Mouse (Mus musculus) lung, adult 2 months (tissue): ENCODE results near the gene Sh3kbp1. TPM values are rescaled to one million over a fixed set of nuclear protein-coding genes. Genes with fewer than 3 reads are reported as not detected.

Experiments used
- DNase-seq: peaks from one replicate; pipeline ENCODE4 v3.0.0; 2022
- H3K4me1 ChIP-seq: fragments of 200-500 bp; 2 replicates; pipeline ENCODE4 v1.6.1; 2011; ENCODE audit warnings: low read length; ENCODE audit not compliant: control insufficient read depth, insufficient read depth
- H3K4me3 ChIP-seq: fragments of 200-500 bp; replicated peaks from 2 replicates; pipeline ENCODE3; 2011; ENCODE audit warnings: low read depth, mild to moderate bottlenecking, control low read depth, low read length; ENCODE audit errors: extremely low read depth
- CTCF ChIP-seq: fragments of 200-500 bp; IDR thresholded peaks from 2 replicates; pipeline ENCODE4 v1.5.1; 2011; ENCODE audit warnings: mild to moderate bottlenecking, low read length, control low read depth; ENCODE audit not compliant: insufficient read depth
- POLR2A ChIP-seq: fragments of 200-500 bp; IDR thresholded peaks from 2 replicates; pipeline ENCODE4 v1.6.1; 2011; ENCODE audit warnings: low read depth, mild to moderate bottlenecking, control low read depth, low read length, borderline replicate concordance; ENCODE audit errors: extremely low read depth
- WGBS: fragments of 180-500 bp; shearing (Covaris S2); methylation state at CpG from one replicate; pipeline ENCODE4 v1.1.7; 2018; 5-methylcytosine and 5-hydroxymethylcytosine counted together
- polyA plus RNA-seq: library from polyadenylated mRNA; depleted of rRNA; stranded (reverse); fragments of >200 nt; gene quantifications from 2 replicates; pipeline ENCODE4 v1.2.3, GENCODE M21; 2012

Sh3kbp1 gene
- polyA plus RNA-seq, 1 experiment, result 16.5 TPM

DNA sequence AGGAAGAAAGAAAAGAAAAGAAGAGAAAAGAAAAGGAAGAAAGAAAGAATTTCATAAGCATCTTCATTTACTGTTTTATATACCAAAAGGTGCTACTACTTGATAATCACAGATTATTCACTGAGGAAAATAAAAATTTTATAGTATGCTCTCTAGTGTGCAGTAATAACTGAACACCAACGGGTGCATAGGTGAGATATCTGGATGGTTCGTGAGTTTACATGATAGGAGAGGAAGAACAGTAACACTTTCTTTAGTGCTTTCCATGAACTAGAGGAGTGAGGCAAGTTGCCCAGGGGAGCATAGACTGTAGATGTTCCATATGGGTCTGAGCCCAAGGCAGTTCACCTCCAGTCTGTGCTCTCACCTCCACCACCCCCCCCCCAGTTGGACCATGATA lies 75.8 kb downstream of the Sh3kbp1 start:
- TF ChIP-seq CTCF (no peak), POLR2A (no peak)
- WGBS, result 79% methylated on average over 2 of the region's 2 CpGs
- DNase-seq, result no peak
- no peak overlapping the region for H3K4me3 ChIP-seq
- no peaks in the 10 kb centered on the region for H3K4me1 ChIP-seq

DNA sequence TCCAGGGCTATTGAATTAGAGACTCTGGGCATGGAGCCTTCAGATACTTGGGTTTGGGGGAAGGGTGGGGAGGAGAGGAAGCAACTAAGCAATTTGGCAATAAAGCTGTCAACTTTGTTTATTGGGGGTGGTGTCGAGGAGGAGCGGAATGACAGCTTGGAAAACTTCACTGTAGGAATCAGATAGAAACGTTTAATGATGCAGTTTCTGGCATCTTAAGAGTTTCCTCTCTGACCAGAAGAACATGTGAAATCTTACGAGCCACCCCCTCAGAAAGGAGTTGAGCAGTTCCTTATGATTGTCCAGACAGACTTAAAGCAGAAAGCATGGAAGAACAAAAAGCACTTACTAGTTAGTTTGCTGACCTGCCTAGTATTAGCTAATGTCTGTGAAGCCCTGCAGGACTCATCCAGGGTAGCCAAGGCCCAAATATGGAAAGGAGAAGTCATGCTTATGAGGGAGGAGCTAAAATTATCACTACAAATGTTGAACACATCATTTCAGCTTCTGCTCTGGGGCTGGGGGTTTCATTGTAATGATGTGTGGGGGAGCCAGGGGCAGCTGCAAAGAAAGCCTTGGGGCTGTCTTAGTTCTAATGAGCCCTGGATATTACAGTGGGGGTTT lies 77.4 kb downstream of the Sh3kbp1 start:
- H3K4me3 ChIP-seq, result no peak overlapping the region
- H3K4me1 ChIP-seq, result no peaks in the 10 kb centered on the region
- no peak for DNase-seq
- WGBS, result 51% methylated on average over 4 of the region's 4 CpGs
- no peak for TF ChIP-seq CTCF
- TF ChIP-seq POLR2A, result no peak

DNA sequence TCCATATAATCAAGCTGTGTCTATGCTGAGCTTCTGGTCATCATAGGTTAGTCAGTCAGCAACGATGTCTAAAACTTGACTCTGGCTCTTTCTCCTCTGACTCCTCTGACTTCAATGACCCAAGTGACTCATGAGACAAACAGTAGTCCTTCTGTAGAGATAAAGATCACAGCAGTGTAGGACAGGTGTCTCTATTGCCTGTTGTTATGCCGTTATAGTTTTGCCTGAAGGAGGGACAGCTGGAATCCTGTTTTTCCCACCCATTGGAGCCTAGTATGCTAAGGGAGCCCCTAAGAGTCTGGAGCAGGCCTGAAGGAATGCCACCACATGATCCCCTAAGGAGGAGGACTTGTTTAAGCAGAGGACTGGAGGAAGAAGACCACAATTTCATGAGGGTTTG lies 78.3 kb downstream of the Sh3kbp1 start:
- no peak for DNase-seq
- Histone ChIP-seq H3K4me3 (no peak overlapping the region), H3K4me1 (no peaks in the 10 kb centered on the region)
- 69% methylated on average over 2 of the region's 2 CpGs for WGBS
- no peak for TF ChIP-seq POLR2A
- TF ChIP-seq CTCF, result no peak

DNA sequence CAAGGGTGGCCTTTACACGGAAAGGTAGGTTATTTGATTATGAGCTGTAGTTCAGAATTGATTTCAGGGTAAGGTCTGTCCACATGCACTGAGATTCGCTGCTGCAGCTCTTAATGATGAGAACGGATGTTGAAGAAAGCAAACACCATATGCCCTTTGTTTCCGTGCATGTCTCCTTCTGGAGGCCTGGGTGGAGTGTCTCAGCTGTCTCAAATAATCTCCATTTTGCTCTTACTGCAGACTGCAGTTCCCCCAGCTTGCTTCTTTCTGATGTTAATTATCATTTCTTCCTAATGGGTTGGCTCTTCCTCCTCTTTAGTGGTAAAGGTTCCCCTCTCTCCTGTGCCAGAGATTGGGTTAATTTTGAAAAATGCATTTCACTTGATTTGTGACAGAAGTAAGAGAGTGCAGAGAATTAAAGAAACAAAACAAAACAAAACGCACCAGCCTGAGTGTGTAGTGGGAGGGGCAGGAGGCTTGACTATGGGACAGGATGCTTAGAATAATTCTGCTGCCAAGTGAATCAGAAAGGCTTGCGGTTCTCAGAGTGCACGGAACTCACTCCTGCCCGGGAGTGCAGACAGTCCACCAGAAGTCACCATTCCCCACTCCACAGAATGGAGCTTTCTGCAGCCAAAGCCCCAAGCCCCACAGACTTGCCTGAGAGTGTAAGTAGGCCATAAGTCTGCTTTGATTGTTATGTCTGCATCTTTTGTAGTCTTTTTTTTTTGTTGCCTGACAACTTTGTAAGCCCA lies 81.2 kb downstream of the Sh3kbp1 start:
- no peak for TF ChIP-seq POLR2A
- TF ChIP-seq CTCF, result no peak
- Histone ChIP-seq H3K4me1 (no peaks in the 10 kb centered on the region), H3K4me3 (no peak overlapping the region)
- DNase-seq, result no peak
- 37% methylated on average over 8 of the region's 8 CpGs for WGBS

DNA sequence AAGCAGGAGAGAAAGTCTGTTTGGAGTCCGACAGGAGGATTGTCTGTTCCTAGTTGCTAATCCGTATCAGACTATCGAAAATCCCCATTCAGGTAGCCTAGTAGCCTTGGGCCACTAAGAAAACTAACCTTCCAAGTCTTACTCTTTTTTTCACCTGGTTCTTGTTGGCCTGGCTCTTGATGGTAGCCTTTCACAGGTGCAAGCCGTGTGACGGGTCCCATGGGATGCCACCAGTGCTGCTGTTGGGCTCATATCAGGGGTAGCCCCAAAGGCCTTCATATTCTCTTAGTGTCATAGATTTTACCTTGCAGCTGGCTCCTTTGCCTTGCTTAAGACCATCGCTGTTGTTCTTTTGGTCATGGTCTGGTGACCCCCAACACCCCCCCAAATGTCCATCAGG lies 82.2 kb downstream of the Sh3kbp1 start:
- no peak overlapping the region for H3K4me3 ChIP-seq
- TF ChIP-seq POLR2A (no peak), CTCF (no peak)
- WGBS, result 84% methylated on average over 6 of the region's 6 CpGs
- DNase-seq, result no peak
- H3K4me1 ChIP-seq, result no peaks in the 10 kb centered on the region

DNA sequence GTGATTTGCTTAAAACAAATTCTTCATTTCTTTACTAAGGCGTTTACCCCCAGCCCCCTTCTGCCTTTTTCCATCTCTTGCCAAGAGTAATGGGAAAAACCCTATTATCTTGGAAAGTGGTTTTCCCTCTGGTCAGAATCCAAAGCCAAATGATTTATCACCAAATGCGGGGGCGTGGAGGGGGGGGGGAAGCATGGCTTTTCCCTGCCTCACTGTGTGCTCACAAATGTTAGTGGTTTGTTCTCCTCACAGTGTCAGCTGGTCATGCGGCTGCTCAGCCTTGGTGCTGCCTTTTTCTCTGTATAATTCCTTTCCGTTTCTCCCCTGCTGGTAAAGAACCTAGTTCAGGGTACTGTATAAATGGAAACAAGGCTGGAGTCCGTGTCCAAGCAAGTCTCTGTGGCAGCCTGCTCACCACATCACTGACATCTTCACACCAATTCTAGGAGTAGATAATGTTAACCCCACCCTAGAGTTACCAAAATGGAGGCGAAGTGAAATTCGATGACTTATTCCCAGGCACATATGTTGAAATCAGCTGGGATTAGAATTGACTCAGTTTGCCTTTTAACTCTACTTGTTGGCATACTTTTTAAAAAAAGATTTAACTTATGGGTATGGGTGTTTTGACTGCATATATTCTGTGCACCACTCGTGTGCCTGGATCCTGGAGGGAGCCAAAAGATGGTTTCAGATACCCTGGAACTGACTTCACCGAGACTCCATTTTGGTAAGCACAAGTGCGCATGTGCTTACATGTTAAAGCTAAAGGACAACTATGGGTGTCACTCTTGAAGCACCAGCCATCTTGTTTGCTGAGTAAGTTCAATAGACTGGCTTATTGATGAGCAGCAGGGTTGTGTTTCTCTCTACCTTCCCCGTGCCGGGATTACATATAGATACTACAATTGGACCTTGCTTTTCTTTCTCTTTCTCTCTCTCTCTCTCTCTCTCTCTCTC lies 84.3 kb downstream of the Sh3kbp1 start:
- no peak overlapping the region for H3K4me3 ChIP-seq

DNA sequence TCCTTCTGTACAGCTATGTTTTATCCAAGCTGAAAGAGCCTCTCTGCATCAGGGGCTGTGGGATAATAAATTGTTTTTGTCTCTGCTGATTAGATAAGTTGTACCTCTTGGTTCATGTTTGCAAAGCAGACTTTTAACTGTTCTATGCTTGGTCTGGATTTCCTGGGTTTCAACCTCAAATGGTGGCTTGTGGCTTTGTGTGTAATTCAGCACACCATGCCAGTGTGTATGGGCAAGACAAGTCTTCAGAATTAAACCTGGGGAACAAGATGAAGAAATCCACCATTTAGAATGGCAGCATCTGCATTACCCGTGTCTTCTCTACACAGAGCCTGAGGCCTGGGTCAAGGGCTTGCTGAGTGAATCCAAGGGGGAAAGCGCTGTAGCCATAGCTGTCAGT lies 86.1 kb downstream of the Sh3kbp1 start:
- WGBS, result 83% methylated on average over 2 of the region's 2 CpGs
- TF ChIP-seq CTCF, result no peak
- no peak for TF ChIP-seq POLR2A
- Histone ChIP-seq H3K4me1 (no peaks in the 10 kb centered on the region), H3K4me3 (no peak overlapping the region)
- no peak for DNase-seq

More for the DNA sequence above, 84.3 kb downstream of the Sh3kbp1 start:
- TF ChIP-seq CTCF, result no peak
- no peak for TF ChIP-seq POLR2A
- H3K4me1 ChIP-seq, result no peaks in the 10 kb centered on the region
- WGBS, result 77% methylated on average over 13 of the region's 13 CpGs
- DNase-seq, result no peak

DNA sequence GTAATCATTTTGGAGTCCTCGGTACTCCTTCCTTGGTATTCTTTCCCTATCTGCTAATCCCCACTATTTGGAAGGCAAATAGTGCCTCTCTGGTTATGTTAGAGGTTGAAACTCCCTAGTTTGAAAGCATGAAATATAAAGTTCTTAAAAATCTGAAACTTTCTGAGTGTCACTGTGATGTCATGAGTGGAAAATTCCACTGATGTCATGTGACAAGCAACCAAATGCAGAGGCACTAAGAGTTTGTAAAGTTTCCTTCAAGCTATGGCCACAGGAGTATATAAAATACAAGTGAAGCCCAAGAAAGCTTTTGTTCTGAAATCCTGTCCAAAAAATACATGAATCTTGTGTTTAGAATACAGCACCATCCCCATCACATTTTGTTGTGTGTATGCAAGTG lies 94.3 kb downstream of the Sh3kbp1 start:
- 64% methylated on average over 1 of the region's 1 CpGs for WGBS
- no peaks in the 10 kb centered on the region for H3K4me1 ChIP-seq
- TF ChIP-seq POLR2A, result no peak
- no peak for TF ChIP-seq CTCF
- no peak for DNase-seq
- no peak overlapping the region for H3K4me3 ChIP-seq

DNA sequence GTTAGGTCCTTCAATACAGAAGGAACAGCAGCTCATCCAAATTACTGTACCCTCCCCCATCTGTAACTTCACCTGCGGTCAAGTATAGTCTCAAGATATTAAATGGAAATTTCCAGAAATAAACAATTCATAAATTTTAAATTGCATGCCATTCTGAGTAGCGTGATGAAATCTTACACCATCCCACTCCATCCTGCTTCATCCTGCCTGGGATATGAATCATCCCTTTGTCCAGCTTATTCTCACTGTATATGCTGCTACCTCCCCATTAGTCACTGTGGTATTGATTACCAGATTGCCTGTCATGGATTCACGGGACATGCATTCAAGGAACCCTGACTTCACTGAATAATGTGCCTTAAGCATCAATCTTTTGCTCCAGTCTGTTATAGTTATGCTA lies 104.3 kb downstream of the Sh3kbp1 start:
- no peak for DNase-seq
- TF ChIP-seq POLR2A, result no peak
- TF ChIP-seq CTCF, result no peak
- 86% methylated on average over 3 of the region's 3 CpGs for WGBS
- Histone ChIP-seq H3K4me1 (no peaks in the 10 kb centered on the region), H3K4me3 (no peak overlapping the region)
